Mouse (Mus musculus): Measurements from ENCODE around the gene Lrtm1.

Lrtm1 gene

GRCm38 (mm10) chr14:29040606-29041364, 22.8 kb downstream of the Lrtm1 start:
- DNase-seq = no peak

DNA sequence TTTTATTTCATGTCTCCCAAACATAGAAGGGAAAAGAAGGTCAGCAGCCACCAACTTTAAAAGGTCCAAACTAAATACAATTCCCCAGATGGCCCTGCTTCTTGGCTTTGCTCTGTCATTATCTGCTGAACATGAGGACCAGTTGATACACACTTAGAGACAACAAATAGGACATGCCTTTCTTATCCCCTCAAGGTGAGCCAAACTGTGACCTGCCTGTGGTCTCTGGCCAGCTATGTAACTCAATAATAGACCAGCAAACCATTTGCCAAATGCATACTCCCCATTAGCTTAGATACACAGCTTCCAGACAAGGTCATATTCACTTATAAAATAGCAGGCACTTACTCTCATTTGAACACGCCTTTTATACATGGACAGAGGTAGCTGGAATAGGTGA, 23.5 kb downstream of the Lrtm1 start:
- DNase-seq = no peak

DNA sequence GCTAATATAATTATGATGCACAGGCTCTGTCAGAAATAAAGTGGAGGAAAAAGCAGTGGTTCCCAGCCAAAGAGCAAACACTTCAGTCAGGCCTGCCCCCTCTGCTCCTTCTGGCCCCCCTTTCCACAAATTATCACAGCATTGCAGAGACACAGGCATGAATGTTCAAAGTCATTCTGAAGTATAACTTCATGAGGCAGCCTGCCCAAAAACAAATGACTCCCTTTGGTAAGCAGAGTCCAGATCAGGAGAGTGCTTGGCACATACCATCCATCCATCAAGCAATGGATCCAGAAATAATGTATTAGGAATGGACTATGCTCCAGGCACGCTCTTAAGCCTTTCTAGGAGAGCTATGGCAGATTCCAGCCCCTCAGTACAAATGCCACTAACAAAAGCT, 24.3 kb downstream of the Lrtm1 start:
- no peak for DNase-seq

DNA sequence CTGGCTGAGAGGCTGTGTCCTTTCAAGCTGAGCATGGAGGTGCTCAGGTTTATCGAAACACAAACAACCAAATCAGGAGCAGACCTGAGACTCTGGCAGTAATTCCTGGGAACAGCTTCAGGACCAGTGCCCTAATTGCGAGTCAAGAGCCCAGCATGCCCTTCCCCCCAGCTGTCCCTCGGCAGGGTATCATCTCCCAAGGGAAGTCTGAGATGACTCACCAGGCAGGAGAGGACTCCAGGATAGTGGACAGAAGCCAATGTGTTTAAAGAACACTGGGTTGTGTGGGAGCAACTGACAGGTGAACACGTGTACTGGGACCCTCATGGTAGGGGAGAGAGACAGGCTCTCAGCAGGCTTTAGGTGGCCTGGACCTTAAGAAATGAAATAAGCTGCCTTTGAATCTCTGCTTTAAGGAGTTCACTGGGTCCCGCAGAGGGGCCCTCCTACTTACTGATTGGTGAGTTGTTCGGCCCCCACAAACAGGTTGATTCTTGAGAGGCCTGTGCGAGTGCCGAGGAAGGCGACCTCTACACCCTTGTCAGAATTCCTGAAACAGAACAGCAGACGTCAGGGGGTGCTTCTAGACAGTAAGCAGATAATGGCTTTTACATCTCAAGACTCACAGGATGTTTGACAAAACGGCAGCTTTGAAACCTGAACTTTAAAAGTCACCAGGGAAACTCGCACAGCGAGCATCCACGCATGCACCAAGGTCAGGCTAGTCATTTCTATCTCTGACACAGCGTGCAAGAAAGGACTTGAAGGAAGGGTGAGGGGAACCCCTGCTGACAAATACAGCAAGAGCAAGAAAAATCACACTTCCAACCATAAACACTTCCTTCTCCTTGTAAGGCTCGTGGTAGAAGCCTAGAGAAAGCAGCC, 34.2 kb downstream of the Lrtm1 start:
- DNase-seq = no peak

- DNase-seq = no peak
These were observed 42.7 kb downstream of the Lrtm1 start for GRCm38 (mm10) chr14:29060679-29061078.

DNA sequence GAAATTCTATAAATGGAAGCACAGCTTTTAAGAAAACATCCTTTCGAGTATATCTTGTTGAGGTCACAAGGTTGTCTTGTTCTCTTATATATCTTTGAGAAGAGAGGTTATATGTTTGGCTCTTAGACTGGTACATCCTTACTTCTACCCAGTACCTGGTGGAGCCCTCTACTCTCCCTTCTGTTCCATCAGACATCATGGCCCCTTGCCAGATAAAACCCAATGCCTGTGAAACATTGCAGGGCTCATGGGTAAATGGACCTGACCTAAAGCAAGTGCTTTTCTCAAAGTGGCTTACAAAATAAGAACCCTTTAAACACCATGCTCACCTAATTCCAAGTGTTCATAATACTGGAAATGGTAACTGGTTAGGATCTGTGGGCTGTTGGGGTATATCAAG, 43.5 kb downstream of the Lrtm1 start:
- DNase-seq = no peak

DNA sequence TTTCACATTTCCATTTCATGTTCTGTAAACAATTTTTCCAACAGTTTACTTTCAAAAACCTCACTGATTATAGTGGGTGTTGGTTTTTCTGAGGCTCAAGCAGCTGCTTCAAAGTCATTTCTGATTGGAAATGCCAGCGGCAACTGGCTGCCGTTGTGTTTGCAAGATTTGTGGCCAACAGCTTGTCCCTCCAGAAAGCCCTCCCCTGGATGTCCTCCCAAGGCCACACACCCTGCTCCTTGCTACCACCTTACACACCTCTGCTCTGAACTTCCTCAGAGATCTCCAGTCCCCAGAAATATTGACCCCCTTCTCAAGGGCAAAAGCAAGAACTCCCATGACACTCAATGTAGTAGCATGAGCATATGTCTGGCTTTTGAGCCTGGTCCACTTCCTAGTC, 44.7 kb downstream of the Lrtm1 start:
- DNase-seq = no peak

DNA sequence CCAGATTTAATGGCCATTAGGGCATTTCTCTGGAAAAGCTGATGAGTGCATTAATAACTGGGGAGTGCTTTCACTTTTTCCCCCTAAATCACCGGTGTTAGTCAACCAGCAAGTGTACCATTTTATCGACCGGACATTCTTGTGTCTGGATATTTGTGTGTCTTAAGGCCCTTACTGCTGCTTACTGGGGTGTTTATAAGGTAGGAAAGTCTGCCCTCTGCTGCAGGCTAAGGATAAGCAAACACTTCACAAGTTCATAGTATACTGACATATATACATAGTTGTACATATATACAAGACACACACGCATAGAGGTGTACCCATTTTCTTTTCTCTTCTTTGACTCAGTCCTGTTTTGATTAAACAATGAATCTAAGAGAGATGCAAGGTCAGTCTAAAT, 55.7 kb downstream of the Lrtm1 start:
- no peak for DNase-seq

DNA sequence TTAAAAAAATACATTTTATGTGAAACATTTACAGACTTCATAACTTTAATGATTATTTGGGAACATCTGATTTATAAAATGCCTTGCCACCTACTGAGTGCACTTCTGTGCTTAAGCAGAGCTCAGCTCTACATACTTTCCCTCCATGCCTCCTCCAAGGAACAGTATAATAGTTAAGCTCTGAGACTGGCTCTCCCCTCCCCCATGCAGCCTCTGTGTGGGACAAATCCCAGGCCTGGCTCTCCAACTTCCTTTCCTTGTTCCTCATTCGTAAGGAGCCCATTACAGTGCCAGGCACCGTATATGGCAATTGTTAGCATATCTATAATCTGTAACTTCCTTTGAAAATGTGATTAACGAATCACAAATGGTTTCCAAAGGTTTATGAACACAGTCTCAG, 59.4 kb downstream of the Lrtm1 start:
- no peak for DNase-seq

DNA sequence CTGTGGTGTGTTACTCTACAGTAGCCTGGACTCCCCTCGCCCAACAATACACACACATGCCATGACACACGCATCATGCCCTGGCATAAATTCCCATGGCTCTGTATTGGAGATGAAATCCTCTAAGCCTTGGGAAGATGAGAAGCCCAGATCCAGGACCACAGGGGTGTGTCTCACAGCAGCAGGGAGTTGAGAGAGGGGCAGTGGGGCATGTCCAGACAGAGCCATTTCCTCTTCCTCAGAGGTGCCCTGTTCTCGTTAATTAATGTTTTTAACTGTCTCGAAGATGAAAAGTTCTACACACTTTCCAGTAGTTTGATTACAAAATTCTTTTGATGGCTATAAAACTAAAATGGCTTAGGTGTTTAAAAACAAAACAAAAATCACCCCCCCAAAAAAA, 62.2 kb downstream of the Lrtm1 start:
- DNase-seq = no peak

GRCm38 (mm10) chr14:29080630-29081029, 62.6 kb downstream of the Lrtm1 start:
- no peak for DNase-seq

- DNase-seq = no peak
These were observed 64.2 kb downstream of the Lrtm1 start for GRCm38 (mm10) chr14:29082171-29082570.

Data from thymus, postnatal 25 days (tissue).